Comparison of ENCODE assay signal across 8 mouse cellular contexts in genomic region chr13:60084975-60085374, GRCm38 (mm10).
DNase-seq lines count a peak whose midpoint lies in the region; ATAC-seq lines count a peak whose summit lies in the region.

No protein-coding gene starts in this region.

- H3K9ac ChIP-seq in limb, embryonic 15.5 days, result no peak overlapping the region

- no peak overlapping the region for H3K4me3 ChIP-seq in limb, embryonic 15.5 days

- 22% methylated on average over 12 of the region's 12 CpGs for WGBS in limb, embryonic 15.5 days

- peak; percentile 12 to 13 for DNase-seq in cerebellum, postnatal 14 days
- no peak for DNase-seq in cerebellum, adult 9-11 months
- DNase-seq in ZHBTc4 (ENCODE audit: low read depth, low spot score), result peak; percentile 33
- peak; percentile 55 for DNase-seq in gastrocnemius, postnatal 25 days
- peak; percentile 8 to 12 for DNase-seq in right cerebral cortex, adult 2 months (ENCODE audit: low spot score in 2 of 2)
- DNase-seq in cerebellum, adult 18-20 months, result no peak
- no peak for DNase-seq in cerebellum, adult 11-12 months

- no peaks in the 10 kb centered on the region for H3K27me3 ChIP-seq in limb, embryonic 15.5 days

- H3K4me1 ChIP-seq in limb, embryonic 15.5 days, result peaks cover 23% of the 10 kb centered on the region

- no peaks in the 10 kb centered on the region for H3K36me3 ChIP-seq in limb, embryonic 15.5 days

- H3K4me2 ChIP-seq in limb, embryonic 15.5 days, result 0 out of 2 replicates have a peak overlapping the region, but pooled peaks have one; percentile 10

- H3K9me3 ChIP-seq in limb, embryonic 15.5 days, result no peaks in the 10 kb centered on the region

- peak; percentile 31; the same call in 1 of the 2 replicates for ATAC-seq in limb, embryonic 15.5 days (ENCODE audit: insufficient number of reproducible peaks, low FRiP score, low TSS enrichment, low read depth)

- H3K27ac ChIP-seq in limb, embryonic 15.5 days, result peak overlapping the region; percentile 73

Comparison
In these comparisons a context has a peak if more than half of its experiments do, and no peak if none do; other contexts are left out.
1. DNase-seq: peak in cerebellum, postnatal 14 days (2 of 2), ZHBTc4 (single experiment), gastrocnemius, postnatal 25 days (single experiment) and right cerebral cortex, adult 2 months (2 of 2); none in cerebellum, adult 9-11 months (single experiment), cerebellum, adult 18-20 months (0 of 2) and cerebellum, adult 11-12 months (single experiment).